Mouse (Mus musculus): ENCODE measurements around the gene Acta2.

Acta2 gene

DNA sequence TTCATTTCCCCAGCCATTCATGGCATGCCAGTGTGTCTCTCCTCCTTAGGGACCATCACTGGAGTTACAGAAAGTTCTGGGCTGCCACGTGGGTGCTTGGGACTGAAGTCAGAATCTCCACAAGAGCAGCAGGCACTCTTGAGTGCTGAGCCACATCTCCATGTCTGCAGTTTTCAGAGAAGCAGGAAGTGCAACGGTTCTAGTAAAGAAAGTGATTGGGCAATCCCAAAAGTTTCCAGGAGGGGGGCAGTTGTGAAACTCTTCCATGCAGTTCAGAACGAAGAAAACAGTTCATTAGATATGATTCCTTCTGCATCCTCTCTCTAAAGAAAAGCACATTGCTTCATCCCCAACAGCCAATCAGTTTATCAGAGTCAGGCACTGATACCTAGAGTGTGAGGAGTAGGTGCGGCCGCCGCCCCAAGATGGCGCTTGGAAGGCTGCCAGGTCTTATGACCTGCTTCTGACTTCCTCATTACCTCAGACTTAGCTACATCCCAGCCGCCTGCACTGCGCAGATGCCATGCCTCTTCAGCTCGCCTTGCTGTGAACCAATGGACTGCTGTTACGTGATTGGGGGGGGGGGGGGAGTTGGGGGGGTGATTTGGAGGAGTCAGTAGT lies 14.8 kb upstream of the Acta2 start:
- peak in 1 of 2 experiments; percentile 16 for DNase-seq (ENCODE audit: low spot score in 2 of 2)

DNA sequence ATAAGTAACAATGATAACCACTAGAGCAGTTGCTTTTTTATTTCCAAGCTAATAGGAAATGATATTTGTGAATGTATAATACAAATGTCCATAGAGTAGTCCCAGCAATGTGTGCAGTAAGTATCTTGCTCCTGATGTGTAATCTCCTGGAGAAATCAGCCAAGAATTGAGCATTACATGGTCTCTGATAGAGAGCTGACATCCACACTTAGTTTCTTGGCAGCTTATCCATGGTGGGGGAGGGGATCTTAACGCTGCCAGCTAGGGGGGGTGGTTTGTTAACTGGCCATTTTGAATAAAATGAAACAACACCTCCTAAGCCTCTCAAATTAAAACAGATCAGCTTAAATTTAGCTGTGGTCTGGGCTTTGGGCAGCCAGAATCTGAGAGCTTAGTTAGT lies 13.6 kb upstream of the Acta2 start:
- DNase-seq (ENCODE audit: low spot score in 2 of 2) = no peak

DNA sequence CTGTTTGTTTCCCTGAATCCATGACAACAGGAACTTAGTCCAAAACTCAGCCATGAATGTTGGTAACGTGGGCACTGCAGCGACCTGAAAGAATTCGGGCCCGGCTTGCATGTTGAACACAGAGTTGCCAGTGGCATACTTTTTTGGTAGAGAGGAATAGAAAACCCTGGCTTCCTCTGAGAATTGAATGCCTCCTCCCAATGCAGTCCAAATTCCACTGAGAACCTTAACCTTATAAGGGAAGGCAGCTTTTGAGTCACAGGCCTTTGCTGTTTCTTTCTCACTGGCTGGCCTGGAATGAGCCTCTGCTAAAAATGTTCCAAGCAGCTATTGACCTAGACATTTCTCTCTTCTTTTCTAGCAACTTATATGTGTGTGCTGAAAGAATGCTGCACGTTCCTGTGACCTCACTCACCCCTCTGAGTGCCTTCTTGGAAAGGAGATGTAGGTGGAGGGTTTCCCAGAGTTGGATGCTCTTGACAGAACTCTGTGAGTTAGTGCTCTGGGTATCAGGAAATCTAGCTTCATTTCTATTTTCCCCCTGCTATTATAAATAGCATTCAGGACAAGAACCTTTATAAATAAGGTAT lies 10.3 kb upstream of the Acta2 start:
- DNase-seq (ENCODE audit: low spot score in 2 of 2) = no peak

DNA sequence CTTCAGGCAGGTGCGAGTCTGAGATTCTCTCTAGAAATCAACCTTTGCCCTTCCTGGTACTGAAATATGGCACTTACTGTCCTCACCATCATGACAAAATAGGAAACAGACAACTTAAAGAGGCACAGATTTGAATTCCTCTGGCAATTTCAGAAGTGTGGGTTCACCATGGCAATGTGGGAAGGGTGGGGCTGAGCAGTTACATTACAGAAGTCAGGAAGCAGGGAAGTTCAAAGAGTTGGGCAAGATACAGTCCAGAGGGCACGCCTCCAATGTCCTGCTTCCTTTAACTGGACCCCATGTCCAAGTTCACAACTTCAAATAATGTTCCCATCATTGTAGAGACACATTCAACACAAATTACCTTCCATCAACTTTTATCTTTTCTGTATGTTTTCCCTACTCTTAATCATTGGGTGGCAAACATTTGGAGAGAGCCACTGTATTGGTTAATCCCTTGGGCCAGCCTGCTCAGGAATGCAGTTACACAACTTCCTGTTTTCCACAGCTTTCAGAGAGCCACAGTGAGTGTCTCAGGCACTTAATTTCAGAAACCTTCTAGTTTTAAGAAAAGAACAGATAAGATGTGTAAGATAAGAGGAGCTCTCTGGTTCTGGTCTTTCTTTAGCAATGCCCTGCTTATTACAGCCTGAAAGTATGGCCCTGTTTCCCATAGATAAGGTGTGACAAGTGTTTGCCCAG lies 7.0 kb upstream of the Acta2 start:
- no peak for DNase-seq (ENCODE audit: low spot score in 2 of 2)

DNA sequence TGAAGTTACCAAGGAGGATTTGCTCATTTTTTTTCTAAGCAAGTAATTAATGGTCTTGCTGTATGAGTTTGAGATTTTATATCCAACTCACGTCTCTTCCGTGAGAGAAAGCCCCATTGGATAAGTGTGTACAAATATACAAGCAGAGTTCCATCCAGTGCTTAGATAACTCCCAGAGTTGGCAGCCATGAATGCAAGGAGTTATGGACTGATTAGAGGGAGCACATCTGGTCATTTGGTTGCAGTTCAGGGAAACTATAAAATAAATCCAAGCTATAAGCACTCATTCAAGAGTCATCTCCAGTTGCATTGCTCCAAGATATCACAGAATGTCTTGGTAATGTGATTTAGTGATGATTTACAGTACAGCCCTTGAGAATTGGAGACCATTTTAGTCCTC lies 1.5 kb upstream of the Acta2 start:
- DNase-seq (ENCODE audit: low spot score in 2 of 2) = no peak

DNA sequence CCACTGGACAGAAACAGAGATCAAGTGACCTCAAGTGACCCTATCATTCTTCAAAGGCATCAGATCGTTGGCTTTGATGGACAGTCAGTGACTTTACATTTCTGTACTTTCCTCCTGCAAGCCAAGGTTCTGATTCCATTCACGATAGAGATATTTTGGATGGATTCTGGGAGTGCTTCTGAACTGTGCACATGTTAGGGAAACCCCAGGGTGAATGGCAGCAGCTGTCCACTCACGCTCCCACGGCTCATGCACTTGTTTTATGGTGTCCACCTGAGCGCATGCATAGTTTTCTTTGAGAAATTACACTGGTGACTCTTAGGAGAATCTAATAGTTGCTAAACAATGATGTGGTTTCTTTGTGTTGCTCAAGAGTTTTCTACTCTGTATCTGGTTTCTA lies 759 bp upstream of the Acta2 start:
- no peak for DNase-seq (ENCODE audit: low spot score in 2 of 2)

DNA sequence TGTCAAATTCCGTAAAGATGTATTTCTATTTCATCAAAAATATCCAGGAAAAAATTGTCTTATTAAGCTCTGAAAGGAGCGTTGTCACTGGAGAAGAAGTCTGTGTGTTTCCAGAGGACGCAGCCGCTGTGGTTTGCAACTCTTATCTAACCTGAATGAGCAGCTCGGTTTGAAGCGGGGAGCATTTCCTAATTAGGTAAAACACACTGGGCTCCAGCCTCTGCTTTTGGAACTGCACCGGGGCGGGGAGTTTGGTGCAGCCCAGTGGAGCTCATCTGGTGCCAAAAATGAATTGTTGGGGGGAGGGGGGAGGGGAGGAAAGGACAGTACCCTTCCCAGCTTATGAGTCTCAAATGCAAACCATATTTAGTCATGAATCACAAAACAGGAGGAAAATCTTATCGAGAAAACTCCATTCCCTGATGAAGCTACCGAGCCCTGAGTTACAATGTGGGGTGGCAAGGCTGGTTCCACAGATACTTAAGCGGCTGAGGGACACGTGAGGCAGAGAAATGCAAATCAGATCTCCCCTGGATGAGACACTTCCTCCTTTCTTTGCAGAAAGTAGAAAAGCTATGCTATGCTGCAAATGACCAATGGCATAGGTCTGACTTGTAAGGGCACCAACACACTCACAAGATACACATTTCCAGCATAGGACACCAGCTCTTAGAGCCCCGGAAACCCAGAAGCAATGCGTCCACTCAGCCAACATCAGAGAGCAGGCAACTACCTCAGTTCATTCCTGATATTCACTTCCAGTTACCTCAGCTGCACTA lies 1.1 kb downstream of the Acta2 start:
- DNase-seq (ENCODE audit: low spot score in 2 of 2) = peak in 1 of 2 experiments; percentile 16

DNA sequence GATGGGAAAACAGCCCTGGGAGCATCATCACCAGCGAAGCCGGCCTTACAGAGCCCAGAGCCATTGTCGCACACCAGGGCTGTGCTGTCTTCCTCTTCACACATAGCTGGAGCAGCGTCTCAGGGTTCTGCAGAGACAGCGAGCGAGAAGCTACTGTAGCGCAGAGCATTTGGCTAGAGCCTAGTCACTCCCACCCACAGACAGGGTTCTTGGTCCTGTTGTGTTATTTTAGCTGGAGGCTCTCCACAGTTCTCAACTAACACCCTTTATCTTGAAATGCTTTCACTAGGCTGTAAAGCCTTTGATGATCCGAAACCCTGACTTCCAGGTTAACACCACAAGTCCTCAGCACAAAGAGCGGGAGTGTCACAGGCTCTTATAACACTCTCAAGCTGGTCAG lies 2.9 kb downstream of the Acta2 start:
- no peak for DNase-seq (ENCODE audit: low spot score in 2 of 2)

DNA sequence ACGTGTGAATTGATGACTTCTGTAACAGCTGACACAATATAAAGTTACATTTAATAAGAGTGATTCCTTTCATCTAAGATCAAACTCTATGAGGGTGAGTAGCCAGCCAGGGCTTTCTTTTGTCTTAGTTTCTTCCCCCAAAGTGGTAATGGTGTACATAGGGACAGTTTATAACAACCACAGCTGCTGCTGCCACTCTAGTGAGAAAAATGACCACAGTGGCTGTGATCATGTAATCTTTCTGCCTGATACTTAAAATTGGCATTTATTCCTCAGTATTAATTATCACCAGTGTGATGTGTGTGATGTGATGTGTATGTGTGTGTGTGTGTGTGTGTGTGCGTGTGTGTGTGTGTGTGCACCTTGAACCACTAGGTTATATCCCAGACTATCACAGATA lies 3.5 kb downstream of the Acta2 start:
- no peak for DNase-seq (ENCODE audit: low spot score in 2 of 2)

DNA sequence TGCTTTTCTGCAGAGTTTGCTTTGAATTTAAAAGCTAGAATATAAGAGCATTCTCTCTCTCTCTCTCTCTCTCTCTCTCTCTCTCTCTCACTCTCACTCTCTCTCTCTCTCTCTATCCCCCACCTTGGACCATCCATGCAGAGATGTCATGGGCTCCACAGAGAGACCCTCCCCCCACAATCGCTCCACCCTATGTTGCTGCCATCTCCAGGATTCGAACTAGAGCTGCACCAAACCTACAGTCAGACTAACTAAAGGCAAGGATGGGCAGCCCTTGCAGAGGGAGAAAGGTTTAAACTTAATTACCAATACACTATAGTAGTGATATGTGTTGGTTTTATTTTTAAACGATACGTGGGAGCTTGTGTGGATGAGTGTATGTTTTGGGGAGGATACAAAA lies 4.8 kb downstream of the Acta2 start:
- no peak for DNase-seq (ENCODE audit: low spot score in 2 of 2)

DNA sequence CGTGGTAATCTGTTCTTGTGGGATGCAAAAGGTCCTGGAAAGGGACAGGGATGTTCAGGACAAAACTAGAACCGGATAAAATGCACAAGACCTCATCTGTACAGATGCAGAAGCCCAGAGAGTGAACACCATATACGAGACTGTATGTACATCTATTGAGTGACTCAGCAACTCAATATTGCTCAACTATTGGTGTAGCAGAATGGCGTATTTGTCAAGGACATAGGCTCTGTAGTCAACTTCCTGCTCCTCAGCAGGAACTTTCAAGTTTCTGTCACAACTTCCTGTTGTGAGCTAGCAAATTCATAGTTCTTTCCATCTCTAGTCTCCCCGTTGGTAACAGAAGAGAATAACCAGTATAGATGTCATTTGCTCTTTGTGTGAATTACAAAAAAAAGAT lies 6.8 kb downstream of the Acta2 start:
- no peak for DNase-seq (ENCODE audit: low spot score in 2 of 2)

DNA sequence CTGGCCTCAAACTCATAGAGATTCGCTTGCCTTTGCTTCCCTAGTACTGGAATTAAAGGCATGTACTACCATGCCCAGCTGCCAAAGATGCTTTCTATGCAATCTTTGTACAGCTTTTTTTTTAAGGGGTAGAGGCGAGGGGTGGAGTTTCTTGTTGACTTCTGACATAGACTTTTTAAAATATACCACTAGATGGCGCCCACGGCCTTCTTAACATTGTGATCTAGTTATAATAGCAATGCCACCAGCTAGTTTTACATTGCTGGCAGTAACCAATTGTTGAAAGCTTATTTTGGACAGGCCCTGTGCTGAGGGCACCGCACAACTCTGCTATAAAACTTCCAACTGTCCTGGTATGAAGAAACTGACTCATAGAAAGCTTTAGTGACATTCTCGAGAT lies 11.3 kb downstream of the Acta2 start:
- DNase-seq (ENCODE audit: low spot score in 2 of 2) = peak in 1 of 2 experiments; percentile 31

DNA sequence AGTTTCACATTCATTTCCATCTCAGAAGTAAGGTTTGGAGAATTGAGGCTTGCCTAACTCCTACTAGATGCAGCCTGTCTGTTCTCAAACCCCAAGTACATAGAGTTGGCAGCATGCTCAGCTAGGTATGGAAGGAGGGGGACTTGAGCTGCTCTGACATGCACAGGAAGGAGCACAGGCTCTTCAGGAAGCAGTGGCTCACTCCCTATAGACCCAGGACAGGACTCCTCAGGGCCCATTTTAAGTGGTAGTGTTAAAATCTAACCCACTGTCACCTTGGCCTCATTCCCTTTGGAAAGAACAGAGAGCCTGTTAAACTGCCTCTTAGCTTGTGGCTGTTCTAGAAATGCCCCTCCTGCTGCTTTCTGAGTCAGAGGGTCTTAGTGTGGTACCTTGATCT lies 12.5 kb downstream of the Acta2 start:
- DNase-seq (ENCODE audit: low spot score in 2 of 2) = no peak

DNA sequence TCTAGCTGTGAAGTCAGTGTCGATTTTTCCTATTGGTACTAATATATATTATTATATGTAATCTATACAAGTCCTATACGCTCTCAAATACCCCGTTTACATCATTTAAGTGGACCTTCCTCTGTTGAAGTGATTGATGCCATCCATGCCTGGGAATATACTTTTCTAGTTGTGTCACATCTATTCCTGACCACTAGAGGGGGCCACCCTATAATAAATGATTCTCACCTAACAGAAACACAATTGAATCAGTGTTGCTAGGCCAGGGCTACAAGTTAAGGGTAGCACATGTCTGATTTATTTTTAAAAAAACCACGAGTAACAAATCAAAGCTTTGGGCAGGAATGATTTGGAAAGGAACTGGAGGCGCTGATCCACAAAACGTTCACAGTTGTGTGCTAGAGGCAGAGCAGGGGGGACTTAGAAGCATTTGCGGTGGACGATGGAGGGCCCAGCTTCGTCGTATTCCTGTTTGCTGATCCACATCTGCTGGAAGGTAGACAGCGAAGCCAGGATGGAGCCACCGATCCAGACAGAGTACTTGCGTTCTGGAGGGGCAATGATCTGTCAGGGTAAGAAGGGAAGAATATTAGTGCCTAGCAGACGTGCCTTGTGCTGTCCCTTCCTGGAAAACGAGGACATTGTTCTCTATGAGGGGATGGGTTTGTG lies 14.0 kb downstream of the Acta2 start:
- DNase-seq (ENCODE audit: low spot score in 2 of 2) = no peak

DNA sequence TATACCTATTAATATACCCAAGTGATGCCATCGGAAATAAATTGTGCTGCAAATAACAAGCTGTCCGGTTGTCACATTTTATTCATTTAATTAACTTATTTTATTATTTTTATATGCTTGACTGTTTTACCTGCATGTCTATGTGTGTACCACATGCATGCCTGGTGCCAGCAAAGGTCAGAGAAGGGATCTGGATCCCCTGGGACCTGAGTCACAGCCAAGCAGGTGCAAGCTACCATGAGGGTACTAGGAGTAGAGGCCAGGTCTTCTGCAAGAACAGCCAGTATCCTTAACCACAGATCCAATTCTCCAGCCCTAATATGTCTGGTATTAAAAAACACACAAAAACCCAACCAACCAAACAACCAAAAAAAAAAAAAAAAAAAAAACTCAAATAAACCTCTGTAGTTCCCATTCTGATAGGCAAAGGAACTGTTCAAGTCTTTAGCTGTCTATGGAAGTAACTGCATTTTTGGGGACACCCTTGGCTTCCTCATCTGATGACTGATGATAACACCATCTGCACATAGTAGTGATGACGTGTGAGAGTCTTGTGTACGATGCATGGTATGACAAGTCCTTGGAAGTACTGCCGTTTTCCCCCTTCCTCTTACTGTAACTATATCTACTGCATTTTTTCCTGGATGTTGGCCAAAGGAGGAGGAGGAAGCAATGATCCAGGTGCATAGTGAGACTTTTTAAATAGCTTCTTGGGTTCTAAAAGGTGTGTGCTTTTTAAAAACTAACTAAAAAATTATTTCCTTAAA lies 14.9 kb downstream of the Acta2 start:
- DNase-seq (ENCODE audit: low spot score in 2 of 2) = no peak

DNA sequence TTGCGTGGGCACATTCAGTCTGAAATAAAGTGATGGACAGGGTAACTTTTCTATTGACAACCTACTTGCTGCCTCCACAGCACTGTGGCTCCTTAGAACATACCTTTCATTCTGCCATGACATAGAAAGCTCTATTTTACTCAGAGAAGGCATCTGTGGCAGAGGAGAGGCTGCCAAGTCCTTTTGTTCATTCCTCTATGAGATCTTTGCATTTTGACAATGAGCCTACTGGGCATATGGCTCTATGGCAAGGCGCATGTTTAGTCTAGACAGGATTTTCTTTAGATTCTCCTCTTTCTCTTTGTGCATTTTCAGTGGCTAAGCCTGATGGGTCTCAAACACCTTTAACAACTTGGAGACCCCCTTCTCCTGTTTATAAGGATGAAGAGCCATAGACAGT lies 17.6 kb downstream of the Acta2 start:
- no peak for DNase-seq (ENCODE audit: low spot score in 2 of 2)

DNA sequence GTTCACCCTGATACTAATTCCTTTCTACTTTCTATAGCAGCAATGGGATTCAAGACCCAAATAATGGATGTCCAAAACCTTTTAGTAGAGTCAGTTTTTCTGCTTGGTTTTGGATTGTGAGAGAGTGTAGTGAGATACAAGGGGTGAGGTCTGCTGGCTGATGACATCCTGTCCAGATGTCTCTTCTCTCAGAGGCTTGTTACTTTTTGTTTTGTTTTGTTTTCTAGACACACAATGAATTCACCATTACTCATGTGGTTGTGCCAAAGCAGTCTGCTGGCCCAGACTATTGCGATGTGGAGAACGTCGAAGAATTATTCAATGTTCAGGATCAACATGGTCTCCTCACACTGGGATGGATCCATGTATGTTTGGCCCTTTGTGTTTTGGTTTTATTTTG lies 19.3 kb downstream of the Acta2 start:
- no peak for DNase-seq (ENCODE audit: low spot score in 2 of 2)

DNA sequence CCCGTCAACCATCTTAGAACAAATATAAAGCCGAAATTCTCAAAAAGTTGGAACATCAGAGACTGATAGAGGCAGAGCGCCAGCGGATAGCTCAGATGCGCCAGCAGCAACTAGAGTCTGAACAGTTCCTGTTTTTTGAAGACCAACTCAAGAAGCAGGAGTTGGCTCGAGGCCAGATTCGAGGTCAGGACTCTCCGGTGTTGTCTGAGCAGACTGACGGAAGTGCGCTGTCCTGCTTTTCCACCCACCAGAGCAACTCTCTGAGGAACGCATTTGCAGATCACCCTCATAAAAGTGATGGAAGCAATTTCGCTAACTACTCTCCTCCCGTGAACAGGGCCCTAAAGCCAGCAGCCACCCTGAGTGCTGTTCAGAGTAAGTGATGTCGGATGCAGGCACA lies 21.4 kb downstream of the Acta2 start:
- peak in 1 of 2 experiments; percentile 37 for DNase-seq (ENCODE audit: low spot score in 2 of 2)

DNA sequence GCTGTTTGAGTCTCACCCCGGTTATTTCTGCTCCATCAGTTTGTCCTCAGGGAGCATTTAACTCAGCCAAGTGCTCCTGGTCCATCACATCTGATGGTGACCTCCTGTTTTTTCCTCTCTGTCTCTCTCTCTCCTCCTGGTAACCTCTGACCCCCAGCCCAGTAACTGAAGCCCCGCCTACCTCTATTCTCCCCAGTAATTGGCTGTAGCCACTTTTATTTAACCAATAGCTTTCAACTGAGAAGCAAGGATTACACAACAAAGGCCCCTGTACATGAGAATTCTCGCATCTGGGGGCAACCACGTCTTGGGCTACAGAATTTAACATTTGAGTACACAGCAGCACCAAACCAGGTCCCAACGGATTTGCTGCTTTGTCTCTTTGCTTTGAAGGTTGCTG lies 23.1 kb downstream of the Acta2 start:
- DNase-seq (ENCODE audit: low spot score in 2 of 2) = no peak

DNA sequence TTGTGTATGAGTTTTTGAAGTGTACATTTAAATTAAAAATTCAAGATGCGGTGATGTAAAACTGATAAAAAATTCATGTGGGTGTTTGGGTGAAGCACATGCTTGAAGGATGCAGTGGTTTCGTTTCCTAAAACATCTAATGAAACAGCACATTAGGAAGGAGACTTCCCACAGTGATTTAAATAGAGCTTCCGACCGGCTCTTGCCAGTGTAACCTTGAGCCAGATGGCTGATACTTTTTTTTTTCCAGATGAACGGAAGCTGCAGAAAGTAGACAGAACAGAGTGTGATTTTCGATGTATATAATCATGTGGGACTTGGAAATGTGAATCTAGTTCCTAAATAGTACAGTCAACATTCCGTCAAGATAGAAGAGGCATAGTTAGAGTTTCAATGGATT lies 23.8 kb downstream of the Acta2 start:
- no peak for DNase-seq (ENCODE audit: low spot score in 2 of 2)

DNA sequence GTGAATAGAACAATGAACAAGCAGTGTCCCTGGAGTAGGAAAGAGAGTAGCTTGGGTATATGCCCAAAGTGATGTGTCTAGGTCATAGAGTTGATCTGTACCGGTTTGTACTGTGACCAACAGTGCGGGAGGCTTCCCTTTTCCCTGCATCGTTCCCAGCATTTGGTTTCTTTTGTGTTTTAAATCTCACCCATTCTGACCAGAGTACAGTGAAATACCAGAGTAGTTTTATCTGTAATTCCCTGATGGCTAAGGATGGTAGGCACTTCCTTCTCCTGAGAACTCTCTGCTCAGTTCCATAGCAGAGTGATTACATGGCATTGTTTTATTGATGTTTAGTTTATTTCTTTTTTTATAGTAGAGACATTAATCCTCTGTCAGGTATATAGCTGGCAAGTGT lies 32.6 kb downstream of the Acta2 start:
- DNase-seq (ENCODE audit: low spot score in 2 of 2) = no peak

Measured in spleen, postnatal 14 days (tissue).